ENCODE assay signal across 22 mouse cellular contexts in the genomic region with DNA sequence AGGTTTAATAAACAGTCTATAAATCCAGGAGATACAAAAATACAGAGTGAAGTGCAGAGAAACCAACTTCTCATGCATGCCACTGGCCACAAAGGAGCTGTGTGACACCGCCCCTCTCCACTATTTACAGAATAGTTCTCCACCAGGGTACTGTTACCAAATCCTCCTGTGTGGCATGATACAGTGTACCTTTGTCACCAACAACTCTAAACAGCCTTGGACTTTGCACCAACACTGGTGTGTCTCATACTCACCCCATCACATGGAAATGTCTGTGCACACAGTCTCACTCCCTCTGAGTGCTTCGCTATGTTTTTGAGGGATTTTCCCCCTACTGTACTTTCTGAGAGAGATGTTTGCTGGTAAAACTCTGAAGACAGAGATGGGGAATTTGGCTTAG.
DNase-seq lines count a peak whose midpoint lies in the region; ATAC-seq and TF ChIP-seq lines count a peak whose summit lies in the region.
"Had no signal": no experiment of that assay in that cellular context is flagged by ENCODE, and none has a peak within 500 bp of the region (broad histone marks: within the 10 kb centered on the region; RNA-seq: fewer than 3 reads in every experiment).

No protein-coding gene starts in this region.

- TF ChIP-seq CTCF in liver, postnatal 0 days (IDR thresholded peaks at IDR 0.05; ENCODE audit: low read depth) = no peak

- no peak overlapping the region for H3K4me3 ChIP-seq in forebrain, embryonic 11.5 days (ENCODE audit: low read depth, low read length)
- no peak overlapping the region for H3K4me3 ChIP-seq in forebrain, embryonic 10.5 days
- H3K4me3 ChIP-seq in heart, embryonic 12.5 days = no peak overlapping the region
- H3K4me3 ChIP-seq in liver, embryonic 16.5 days (ENCODE audit: low read depth, low read length) = no peak overlapping the region
- no peak overlapping the region for H3K4me3 ChIP-seq in liver, embryonic 11.5 days (ENCODE audit: low read depth, low read length)
- H3K4me3 ChIP-seq in liver, postnatal 0 days (ENCODE audit: low read depth, low read length) = no peak overlapping the region

- no peaks in the 10 kb centered on the region for H3K36me3 ChIP-seq in forebrain, embryonic 11.5 days (ENCODE audit: control insufficient read depth, insufficient read depth, low read length)
- no peaks in the 10 kb centered on the region; the same call in 1 of the 2 replicates for H3K36me3 ChIP-seq in forebrain, embryonic 10.5 days (replicated peaks)
- no peaks in the 10 kb centered on the region for H3K36me3 ChIP-seq in heart, embryonic 12.5 days
- no peaks in the 10 kb centered on the region for H3K36me3 ChIP-seq in liver, embryonic 16.5 days (ENCODE audit: control insufficient read depth, insufficient read depth)
- H3K36me3 ChIP-seq in liver, embryonic 11.5 days (ENCODE audit: control insufficient read depth, insufficient read depth, low read length) = no peaks in the 10 kb centered on the region
- no peaks in the 10 kb centered on the region for H3K36me3 ChIP-seq in liver, postnatal 0 days (replicated peaks; ENCODE audit: insufficient read depth, low read length)

- ATAC-seq in forebrain, embryonic 11.5 days (replicated peaks; ENCODE audit: low FRiP score) = no peak
- ATAC-seq in heart, embryonic 12.5 days (ENCODE audit: insufficient number of reproducible peaks, low FRiP score) = no peak
- peak; percentile 55; the same call in 1 of the 2 replicates for ATAC-seq in liver, embryonic 16.5 days (ENCODE audit: low read depth)
- no peak for ATAC-seq in liver, embryonic 11.5 days (replicated peaks; ENCODE audit: low FRiP score)
- ATAC-seq in liver, postnatal 0 days = peak; percentile 90
- ATAC-seq: activated CD4-positive, CD25-positive, alpha-beta regulatory T cell, adult 4 months; CD4-positive, CD25-positive, alpha-beta regulatory T cell, adult 4 months; Patski had no signal

- no peak overlapping the region for H3K4me2 ChIP-seq in forebrain, embryonic 11.5 days (ENCODE audit: low read depth, low read length, severe bottlenecking)
- H3K4me2 ChIP-seq in heart, embryonic 12.5 days = no peak overlapping the region
- no peak overlapping the region for H3K4me2 ChIP-seq in liver, embryonic 16.5 days (ENCODE audit: low read depth, low read length)
- H3K4me2 ChIP-seq in liver, embryonic 11.5 days = no peak overlapping the region
- no peak overlapping the region for H3K4me2 ChIP-seq in liver, postnatal 0 days (ENCODE audit: low read depth, low read length)

- no peak overlapping the region for H3K9ac ChIP-seq in forebrain, embryonic 11.5 days (ENCODE audit: low read length)
- no peak overlapping the region for H3K9ac ChIP-seq in heart, embryonic 12.5 days
- H3K9ac ChIP-seq in liver, embryonic 16.5 days (ENCODE audit: low read depth, low read length) = no peak overlapping the region
- H3K9ac ChIP-seq in liver, embryonic 11.5 days (ENCODE audit: low read depth, low read length) = no peak overlapping the region
- H3K9ac ChIP-seq in liver, postnatal 0 days (replicated peaks) = no peak overlapping the region

- peak; percentile 16 for DNase-seq in forebrain, embryonic 11.5 days (ENCODE audit: low spot score)
- no peak for DNase-seq in forebrain, embryonic 10.5 days (ENCODE audit: extremely low spot score, low spot score)
- peak; percentile 36 for DNase-seq in heart, adult 11 months
- no peak for DNase-seq in liver, embryonic 11.5 days (ENCODE audit: low spot score)
- DNase-seq in liver, postnatal 0 days = no peak
- no peak for DNase-seq in liver
- DNase-seq: adrenal gland, adult 2 months; adrenal gland, adult 8-10 months; adrenal gland, postnatal 10 days; adrenal gland, postnatal 14 days; adrenal gland, postnatal 25 days; adrenal gland, postnatal 36 days; B cell, adult 2 months; cerebellum, adult 11 months; cerebellum, adult 11-12 months had no signal

- no peaks in the 10 kb centered on the region for H3K9me3 ChIP-seq in forebrain, embryonic 11.5 days (ENCODE audit: control insufficient read depth, low read length)
- no peaks in the 10 kb centered on the region for H3K9me3 ChIP-seq in forebrain, embryonic 10.5 days
- no peaks in the 10 kb centered on the region for H3K9me3 ChIP-seq in heart, embryonic 12.5 days (replicated peaks)
- no peaks in the 10 kb centered on the region for H3K9me3 ChIP-seq in liver, embryonic 16.5 days (replicated peaks; ENCODE audit: control insufficient read depth, low read length)
- H3K9me3 ChIP-seq in liver, embryonic 11.5 days (ENCODE audit: control insufficient read depth, low read length) = no peaks in the 10 kb centered on the region
- no peaks in the 10 kb centered on the region for H3K9me3 ChIP-seq in liver, postnatal 0 days (ENCODE audit: low read length)
- H3K9me3 ChIP-seq: G1E had no signal

- no peak overlapping the region for H3K27ac ChIP-seq in forebrain, embryonic 11.5 days (ENCODE audit: low read depth, low read length)
- no peak overlapping the region for H3K27ac ChIP-seq in forebrain, embryonic 10.5 days
- no peak overlapping the region for H3K27ac ChIP-seq in heart, embryonic 12.5 days (ENCODE audit: poor library complexity, severe bottlenecking)
- no peak overlapping the region for H3K27ac ChIP-seq in liver, embryonic 16.5 days (ENCODE audit: low read length)
- H3K27ac ChIP-seq in liver, embryonic 11.5 days (ENCODE audit: low read depth, low read length) = no peak overlapping the region
- no peak overlapping the region for H3K27ac ChIP-seq in liver, postnatal 0 days (ENCODE audit: low read depth)

- 90% methylated on average over 2 of the region's 2 CpGs for WGBS in forebrain, embryonic 11.5 days
- WGBS in forebrain, embryonic 10.5 days = 97% methylated on average over 2 of the region's 2 CpGs
- 96% methylated on average over 2 of the region's 2 CpGs for WGBS in heart, embryonic 12.5 days
- WGBS in liver, embryonic 16.5 days (ENCODE audit: insufficient replicate concordance) = 80% methylated on average over 2 of the region's 2 CpGs
- 92% methylated on average over 2 of the region's 2 CpGs for WGBS in liver, embryonic 11.5 days
- WGBS in liver, postnatal 0 days (ENCODE audit: insufficient replicate concordance) = 74% methylated on average over 2 of the region's 2 CpGs

- H3K27me3 ChIP-seq in forebrain, embryonic 11.5 days (ENCODE audit: control insufficient read depth, insufficient read depth, low read length) = no peaks in the 10 kb centered on the region
- H3K27me3 ChIP-seq in forebrain, embryonic 10.5 days (ENCODE audit: poor library complexity, severe bottlenecking) = no peaks in the 10 kb centered on the region
- no peaks in the 10 kb centered on the region for H3K27me3 ChIP-seq in heart, embryonic 12.5 days (replicated peaks)
- no peaks in the 10 kb centered on the region for H3K27me3 ChIP-seq in liver, embryonic 16.5 days (ENCODE audit: control insufficient read depth, insufficient read depth, low read depth, low read length)
- no peaks in the 10 kb centered on the region for H3K27me3 ChIP-seq in liver, embryonic 11.5 days (replicated peaks; ENCODE audit: control insufficient read depth, insufficient read depth, low read length)
- no peaks in the 10 kb centered on the region for H3K27me3 ChIP-seq in liver, postnatal 0 days (ENCODE audit: insufficient read depth, low read length)
- H3K27me3 ChIP-seq: CH12.LX, Patski had no signal

- no peak for TF ChIP-seq EP300 in liver, postnatal 0 days (IDR thresholded peaks at IDR 0.05; ENCODE audit: low read depth)

- no peaks in the 10 kb centered on the region for H3K4me1 ChIP-seq in forebrain, embryonic 11.5 days (replicated peaks; ENCODE audit: control insufficient read depth, insufficient read depth, low read length)
- peaks cover 20% of the 10 kb centered on the region for H3K4me1 ChIP-seq in forebrain, embryonic 10.5 days
- peaks cover 30% of the 10 kb centered on the region for H3K4me1 ChIP-seq in heart, embryonic 12.5 days (replicated peaks)
- H3K4me1 ChIP-seq in liver, embryonic 16.5 days (ENCODE audit: control insufficient read depth, low read depth, low read length) = no peaks in the 10 kb centered on the region
- peaks cover 19% of the 10 kb centered on the region for H3K4me1 ChIP-seq in liver, embryonic 11.5 days (replicated peaks; ENCODE audit: control insufficient read depth, insufficient read depth, low read length)
- no peaks in the 10 kb centered on the region for H3K4me1 ChIP-seq in liver, postnatal 0 days (ENCODE audit: insufficient read depth)

Comparison
In these comparisons a context has a peak if more than half of its experiments do, and no peak if none do; other contexts are left out.
1. ATAC-seq: peak in liver, embryonic 16.5 days (single experiment) and liver, postnatal 0 days (single experiment); none in forebrain, embryonic 11.5 days (single experiment), heart, embryonic 12.5 days (single experiment) and liver, embryonic 11.5 days (single experiment).
2. DNase-seq: peak in forebrain, embryonic 11.5 days (single experiment) and heart, adult 11 months (single experiment); none in forebrain, embryonic 10.5 days (single experiment), liver, embryonic 11.5 days (single experiment), liver, postnatal 0 days (single experiment) and liver (single experiment).